Mouse (Mus musculus) bone marrow, adult 2 months (tissue): ENCODE data around the gene Cdiptos. TPM values are rescaled to one million over a fixed set of nuclear protein-coding genes. Genes with fewer than 3 reads are reported as not detected.

ENCODE experiments used
- H3K27ac ChIP-seq: fragments of 200-500 bp; 2 replicates; pipeline ENCODE4 v1.5.1; 2012; ENCODE audit warnings: low read depth, mild to moderate bottlenecking, control low read depth, inconsistent platforms, low read length; ENCODE audit not compliant: control insufficient read depth, poor library complexity, insufficient read depth
- H3K4me1 ChIP-seq: fragments of 200-500 bp; 2 replicates; pipeline ENCODE4 v1.6.1; 2011; ENCODE audit warnings: low read length; ENCODE audit not compliant: control insufficient read depth, insufficient read depth
- H3K4me3 ChIP-seq: fragments of 200-500 bp; replicated peaks from 2 replicates; pipeline ENCODE3; 2011; ENCODE audit warnings: mild to moderate bottlenecking, low read depth, low read length, control low read depth; ENCODE audit not compliant: control insufficient read depth
- CTCF ChIP-seq: fragments of 200-500 bp; IDR thresholded peaks from 2 replicates; pipeline ENCODE4 v1.5.1; 2011; ENCODE audit warnings: low read length, control low read depth; ENCODE audit not compliant: control insufficient read depth, insufficient read depth
- POLR2A ChIP-seq: fragments of 200-500 bp; IDR thresholded peaks from 2 replicates; pipeline ENCODE4 v1.6.1; 2011; ENCODE audit warnings: low read depth, mild to moderate bottlenecking, control low read depth, low read length, borderline replicate concordance; ENCODE audit not compliant: control insufficient read depth
- WGBS: fragments of 180-500 bp; shearing (Covaris S2); methylation state at CpG from one replicate; pipeline ENCODE4 v1.1.7; 2018; 5-methylcytosine and 5-hydroxymethylcytosine counted together
- polyA plus RNA-seq: library from polyadenylated mRNA; stranded (reverse); fragments of >200 nt; gene quantifications from 2 replicates; pipeline ENCODE4 v1.2.4, GENCODE M21; 2011; ENCODE audit warnings: low replicate concordance; ENCODE audit not compliant: missing spikeins, insufficient read depth, insufficient read length

Gene Cdiptos
- polyA plus RNA-seq, 1 experiment = 2.3 TPM

- 8% methylated on average over 7 of the region's 8 CpGs for WGBS
- TF ChIP-seq CTCF = no peak
- Histone ChIP-seq H3K27ac (no peak overlapping the region), H3K4me1 (no peaks in the 10 kb centered on the region), H3K4me3 (no peak overlapping the region)
Observed at GRCm38 (mm10) chr7:126952646-126953045, 23.3 kb downstream of the Cdiptos start.

GRCm38 (mm10) chr7:126951741-126952140 lies 24.2 kb downstream of the Cdiptos start:
- TF ChIP-seq POLR2A (no peak), CTCF (no peak)
- Histone ChIP-seq H3K4me1 (no peaks in the 10 kb centered on the region), H3K27ac (no peak overlapping the region), H3K4me3 (no peak overlapping the region)
- WGBS = 35% methylated on average over 4 of the region's 4 CpGs

- H3K4me3 ChIP-seq = no peak overlapping the region
- H3K27ac ChIP-seq = no peak overlapping the region
- no peak for TF ChIP-seq POLR2A
- no peak for TF ChIP-seq CTCF
- WGBS = 11% methylated on average over 26 of the region's 26 CpGs
- H3K4me1 ChIP-seq = no peaks in the 10 kb centered on the region
Observed at GRCm38 (mm10) chr7:126950647-126951615, 25.0 kb downstream of the Cdiptos start.

- Histone ChIP-seq H3K4me3 (peak within 1 kb of the TSS; percentile 1), H3K27ac (no peak within 1 kb of the TSS), H3K4me1 (no peaks in the 10 kb centered on the region)
- 2% methylated on average over 42 of the region's 42 CpGs for WGBS
- TF ChIP-seq POLR2A = no peak
- TF ChIP-seq CTCF = no peak
Observed at GRCm38 (mm10) chr7:126949793-126950646, 25.9 kb downstream of the Cdiptos start, which contains the start of gene Sez6l2. Gene Sez6l2 (plus strand): TSS chr7:126950563.

- no peaks in the 10 kb centered on the region for H3K4me1 ChIP-seq
- no peak for TF ChIP-seq POLR2A
- TF ChIP-seq CTCF = no peak
- H3K4me3 ChIP-seq = peak within 1 kb of the TSS; percentile 1
- no peak within 1 kb of the TSS for H3K27ac ChIP-seq
- 3% methylated on average over 21 of the region's 21 CpGs for WGBS
Observed at GRCm38 (mm10) chr7:126949403-126949792, 26.5 kb downstream of the Cdiptos start, which contains the start of gene Asphd1. Gene Asphd1 (minus strand): TSS chr7:126949582.

GRCm38 (mm10) chr7:126948626-126949025 lies 27.3 kb downstream of the Cdiptos start:
- Histone ChIP-seq H3K4me3 (no peak overlapping the region), H3K4me1 (no peaks in the 10 kb centered on the region), H3K27ac (no peak overlapping the region)
- no peak for TF ChIP-seq POLR2A
- TF ChIP-seq CTCF = no peak
- 81% methylated on average over 10 of the region's 10 CpGs for WGBS

GRCm38 (mm10) chr7:126946530-126946929 lies 29.4 kb downstream of the Cdiptos start:
- Histone ChIP-seq H3K4me3 (no peak overlapping the region), H3K27ac (no peak overlapping the region), H3K4me1 (no peaks in the 10 kb centered on the region)
- peak; percentile 84 for TF ChIP-seq CTCF
- TF ChIP-seq POLR2A = no peak
- WGBS = 61% methylated on average over 3 of the region's 3 CpGs

GRCm38 (mm10) chr7:126941801-126942200 lies 34.1 kb downstream of the Cdiptos start:
- Histone ChIP-seq H3K4me3 (no peak overlapping the region), H3K27ac (no peak overlapping the region), H3K4me1 (peaks cover 1% of the 10 kb centered on the region; the same call in 1 of the 2 replicates)
- 86% methylated on average over 5 of the region's 5 CpGs for WGBS
- no peak for TF ChIP-seq POLR2A
- TF ChIP-seq CTCF = no peak
